Mouse (Mus musculus) liver, postnatal 0 days (tissue): ENCODE measurements around the gene Il4.

ENCODE experiments used
- CTCF ChIP-seq: sonication (generic); IDR thresholded peaks from 2 replicates; pipeline ENCODE4 v1.5.1; 2016; ENCODE audit warnings: antibody characterized with exemption, low read depth
- EP300 ChIP-seq: IDR thresholded peaks from 2 replicates; pipeline ENCODE4 v1.6.1; 2016; ENCODE audit warnings: antibody characterized with exemption, low read depth, mild to moderate bottlenecking

DNA sequence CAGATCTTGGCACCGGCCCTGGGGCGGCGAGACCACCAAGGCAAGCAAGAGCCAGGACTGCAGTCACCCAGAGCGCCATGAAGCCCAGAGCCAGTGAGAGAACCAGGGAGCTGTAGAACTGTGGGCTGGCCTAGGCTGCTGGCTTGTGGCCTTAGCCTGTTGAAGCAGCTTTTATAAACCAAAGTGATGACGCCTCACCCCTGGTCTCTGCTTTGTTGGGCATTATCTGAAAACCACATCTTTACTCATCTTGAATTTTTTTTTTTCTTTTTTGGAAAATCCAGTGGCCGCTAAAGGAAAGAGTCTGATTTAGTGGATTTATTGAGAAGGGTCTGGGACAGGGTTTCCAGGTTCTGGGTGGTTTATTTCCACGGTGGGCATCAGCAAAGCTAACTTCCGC, 16.1 kb upstream of the Il4 start, which contains the start of gene Il13:
- TF ChIP-seq CTCF: no peak
- no peak for TF ChIP-seq EP300
